Mouse (Mus musculus): ENCODE measurements at regions not wholly inside any gene's neighbourhood (a gene's known extent, or its start where the extent isn't known, plus 50 kb on each side); places are given as distances from the start of the nearest gene placed in this dataset.
A peak's percentile ranks its signal among the peaks of the same experiment; 100 is the strongest.

DNA sequence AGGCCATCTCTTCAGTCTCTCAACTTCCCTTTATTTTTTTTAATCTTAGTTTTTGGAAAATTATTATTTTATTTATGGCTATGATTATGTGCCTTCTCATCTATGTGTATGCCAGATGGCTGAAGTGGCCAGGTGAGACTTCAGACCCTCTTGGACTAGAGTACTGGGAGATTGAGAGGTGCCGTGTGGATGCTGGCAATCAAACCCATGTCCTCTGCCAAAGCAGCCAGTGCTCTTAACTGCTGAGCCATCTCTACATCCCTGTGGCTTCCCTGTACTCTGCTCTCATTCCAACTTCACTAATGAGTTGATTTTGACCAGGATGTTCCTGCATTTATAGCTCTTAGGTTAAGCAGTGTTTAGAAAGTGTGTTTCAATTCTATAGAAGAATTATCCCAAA, 393.4 kb downstream of the Dcdc2c start:
- no peak for ATAC-seq (ENCODE audit: low FRiP score, low TSS enrichment)
- H3K36me3 ChIP-seq (ENCODE audit: control insufficient read depth, insufficient read depth, low read length) = no peaks in the 10 kb centered on the region
- no peaks in the 10 kb centered on the region for H3K9me3 ChIP-seq (ENCODE audit: control insufficient read depth, low read length)
- no peak for DNase-seq
- H3K4me3 ChIP-seq (replicated peaks; ENCODE audit: low read depth, low read length) = no peak overlapping the region
- H3K27me3 ChIP-seq (ENCODE audit: control insufficient read depth, insufficient read depth, low read length) = no peaks in the 10 kb centered on the region
- H3K27ac ChIP-seq (replicated peaks; ENCODE audit: low read depth, low read length) = no peak overlapping the region
- H3K4me2 ChIP-seq (ENCODE audit: low read length) = no peak overlapping the region
- WGBS = 88% methylated on average over 1 of the region's 1 CpGs
- no peaks in the 10 kb centered on the region for H3K4me1 ChIP-seq (ENCODE audit: control insufficient read depth, insufficient read depth, low read length)
- no peak overlapping the region for H3K9ac ChIP-seq (replicated peaks; ENCODE audit: low read length)

DNA sequence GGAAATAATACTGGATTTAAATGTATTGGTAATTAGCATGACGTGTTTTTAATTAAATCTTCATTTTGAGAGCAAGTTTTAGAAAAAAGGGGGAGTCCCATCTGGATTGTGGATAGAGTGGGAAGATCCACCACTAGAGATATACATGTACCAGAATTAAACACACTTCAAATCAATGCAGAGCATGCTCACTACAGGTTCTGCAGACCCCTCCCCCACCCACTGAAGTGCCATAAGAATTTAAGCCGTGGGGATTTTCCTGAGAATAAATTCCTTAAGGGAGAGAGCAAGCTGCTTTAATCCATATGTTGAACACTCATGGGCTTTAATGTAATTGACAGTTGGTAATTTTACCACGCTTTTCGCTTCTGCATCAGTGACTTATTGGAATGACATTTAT, 401.4 kb downstream of the Dcdc2c start:
- ATAC-seq (ENCODE audit: low FRiP score, low TSS enrichment) (no peak), DNase-seq (peak; percentile 66)
- H3K4me3 ChIP-seq (replicated peaks; ENCODE audit: low read depth, low read length) = no peak overlapping the region
- no peaks in the 10 kb centered on the region for H3K36me3 ChIP-seq (ENCODE audit: control insufficient read depth, insufficient read depth, low read length)
- no peak overlapping the region for H3K4me2 ChIP-seq (ENCODE audit: low read length)
- no peak overlapping the region for H3K9ac ChIP-seq (replicated peaks; ENCODE audit: low read length)
- no peaks in the 10 kb centered on the region for H3K9me3 ChIP-seq (ENCODE audit: control insufficient read depth, low read length)
- H3K27ac ChIP-seq (replicated peaks; ENCODE audit: low read depth, low read length) = no peak overlapping the region
- 51% methylated on average over 4 of the region's 4 CpGs for WGBS
- no peaks in the 10 kb centered on the region for H3K4me1 ChIP-seq (ENCODE audit: control insufficient read depth, insufficient read depth, low read length)
- no peaks in the 10 kb centered on the region for H3K27me3 ChIP-seq (ENCODE audit: control insufficient read depth, insufficient read depth, low read length)

DNA sequence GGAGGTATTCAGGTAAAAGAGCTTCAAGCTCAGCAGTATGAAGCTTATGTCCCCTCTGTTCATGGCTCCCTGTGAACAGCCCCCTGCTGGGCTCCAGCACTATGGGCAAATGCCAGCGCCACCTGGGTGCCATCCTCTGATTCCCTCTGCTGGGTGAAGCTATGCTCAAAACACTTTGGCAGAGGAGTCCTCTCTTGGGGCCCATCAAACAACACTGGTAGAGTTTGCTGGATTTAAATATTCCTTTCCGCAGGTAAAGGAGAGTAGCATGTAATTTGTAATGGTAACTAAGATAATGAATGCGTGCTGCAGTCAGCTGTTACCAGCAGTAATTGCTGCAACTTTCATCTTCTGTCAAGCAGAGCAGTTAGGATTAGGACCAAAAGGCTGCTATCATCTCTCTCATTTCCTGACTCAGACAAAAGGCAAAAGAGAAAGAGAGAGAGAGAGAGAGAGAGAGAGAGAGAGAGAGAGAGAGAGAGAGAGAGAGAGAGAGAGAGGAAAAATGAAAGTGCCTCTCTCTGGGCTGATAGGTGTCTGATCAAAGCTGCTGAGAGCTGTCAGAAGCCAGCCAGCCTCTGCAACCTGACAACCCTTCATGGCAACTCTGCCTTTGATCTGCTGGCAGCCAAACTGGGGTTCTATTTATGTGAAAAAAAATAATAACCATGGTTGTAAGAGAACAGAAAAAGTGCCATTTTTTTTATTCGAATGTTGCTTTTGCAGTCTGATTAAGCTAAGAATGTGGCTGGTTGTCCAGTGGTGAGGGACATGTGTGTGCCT, 416.2 kb downstream of the Dcdc2c start:
- H3K4me3 ChIP-seq (replicated peaks; ENCODE audit: low read depth, low read length) = no peak overlapping the region
- H3K36me3 ChIP-seq (ENCODE audit: control insufficient read depth, insufficient read depth, low read length) = no peaks in the 10 kb centered on the region
- DNase-seq = peak; percentile 65
- peak overlapping the region; percentile 74 for H3K27ac ChIP-seq (replicated peaks; ENCODE audit: low read depth, low read length)
- H3K27me3 ChIP-seq (ENCODE audit: control insufficient read depth, insufficient read depth, low read length) = no peaks in the 10 kb centered on the region
- no peak for ATAC-seq (ENCODE audit: low FRiP score, low TSS enrichment)
- WGBS = 47% methylated on average over 4 of the region's 4 CpGs
- no peak overlapping the region for H3K4me2 ChIP-seq (ENCODE audit: low read length)
- H3K9me3 ChIP-seq (ENCODE audit: control insufficient read depth, low read length) = no peaks in the 10 kb centered on the region
- H3K9ac ChIP-seq (replicated peaks; ENCODE audit: low read length) = no peak overlapping the region
- peaks cover 4% of the 10 kb centered on the region; the same call in 1 of the 2 replicates for H3K4me1 ChIP-seq (ENCODE audit: control insufficient read depth, insufficient read depth, low read length)

DNA sequence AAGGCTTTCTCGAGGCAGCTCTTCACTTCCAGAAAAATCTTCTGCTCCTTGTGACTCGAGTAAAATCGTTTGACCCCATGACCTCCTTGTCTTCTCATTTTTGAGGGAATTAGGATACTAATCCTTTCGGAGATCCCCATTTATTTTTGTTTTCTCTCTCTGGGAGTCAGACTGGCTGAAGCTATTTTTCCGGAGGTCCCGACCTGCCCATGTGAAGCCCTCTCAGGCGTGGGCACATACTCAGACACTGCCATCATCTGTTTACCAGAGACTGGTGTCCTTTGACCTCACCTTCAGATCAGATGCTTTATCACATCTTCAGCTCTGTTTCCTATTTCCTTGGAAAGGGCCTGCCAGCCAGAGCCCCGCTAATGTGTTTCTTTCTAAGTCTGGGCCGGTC, 429.4 kb downstream of the Dcdc2c start:
- H3K36me3 ChIP-seq (ENCODE audit: control insufficient read depth, insufficient read depth, low read length) = no peaks in the 10 kb centered on the region
- H3K27me3 ChIP-seq (ENCODE audit: control insufficient read depth, insufficient read depth, low read length) = no peaks in the 10 kb centered on the region
- H3K4me1 ChIP-seq (ENCODE audit: control insufficient read depth, insufficient read depth, low read length) = no peaks in the 10 kb centered on the region
- no peak overlapping the region for H3K9ac ChIP-seq (replicated peaks; ENCODE audit: low read length)
- WGBS = 55% methylated on average over 9 of the region's 9 CpGs
- DNase-seq = no peak
- no peak overlapping the region for H3K4me2 ChIP-seq (ENCODE audit: low read length)
- H3K4me3 ChIP-seq (replicated peaks; ENCODE audit: low read depth, low read length) = no peak overlapping the region
- ATAC-seq (ENCODE audit: low FRiP score, low TSS enrichment) = no peak
- no peak overlapping the region for H3K27ac ChIP-seq (replicated peaks; ENCODE audit: low read depth, low read length)
- H3K9me3 ChIP-seq (ENCODE audit: control insufficient read depth, low read length) = no peaks in the 10 kb centered on the region

DNA sequence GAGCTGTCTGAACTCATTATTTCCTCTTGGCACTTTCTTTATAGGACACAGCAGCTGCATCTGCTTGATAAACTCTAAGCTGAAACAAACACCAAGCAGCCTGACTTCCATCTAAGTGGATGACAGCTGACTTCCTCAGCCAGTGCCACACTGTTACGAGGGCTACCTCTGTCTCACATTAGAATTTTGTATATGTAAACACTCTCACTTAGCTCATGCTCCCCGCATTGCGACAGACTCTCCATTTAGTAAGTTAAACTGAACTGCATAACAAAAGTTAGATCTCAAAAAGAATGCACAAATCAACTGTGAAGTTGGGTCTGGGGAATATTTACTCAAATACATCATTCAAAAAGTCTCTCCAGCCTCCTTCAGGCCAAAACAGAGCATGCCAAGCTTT, 432.1 kb downstream of the Dcdc2c start:
- Histone ChIP-seq H3K4me2 (ENCODE audit: low read length) (no peak overlapping the region), H3K36me3 (ENCODE audit: control insufficient read depth, insufficient read depth, low read length) (no peaks in the 10 kb centered on the region), H3K4me3 (replicated peaks; ENCODE audit: low read depth, low read length) (no peak overlapping the region), H3K27me3 (ENCODE audit: control insufficient read depth, insufficient read depth, low read length) (no peaks in the 10 kb centered on the region), H3K9ac (replicated peaks; ENCODE audit: low read length) (no peak overlapping the region), H3K4me1 (ENCODE audit: control insufficient read depth, insufficient read depth, low read length) (no peaks in the 10 kb centered on the region), H3K9me3 (ENCODE audit: control insufficient read depth, low read length) (no peaks in the 10 kb centered on the region), H3K27ac (replicated peaks; ENCODE audit: low read depth, low read length) (no peak overlapping the region)
- no peak for ATAC-seq (ENCODE audit: low FRiP score, low TSS enrichment)
- DNase-seq = peak; percentile 27
- WGBS = 56% methylated on average over 3 of the region's 3 CpGs

DNA sequence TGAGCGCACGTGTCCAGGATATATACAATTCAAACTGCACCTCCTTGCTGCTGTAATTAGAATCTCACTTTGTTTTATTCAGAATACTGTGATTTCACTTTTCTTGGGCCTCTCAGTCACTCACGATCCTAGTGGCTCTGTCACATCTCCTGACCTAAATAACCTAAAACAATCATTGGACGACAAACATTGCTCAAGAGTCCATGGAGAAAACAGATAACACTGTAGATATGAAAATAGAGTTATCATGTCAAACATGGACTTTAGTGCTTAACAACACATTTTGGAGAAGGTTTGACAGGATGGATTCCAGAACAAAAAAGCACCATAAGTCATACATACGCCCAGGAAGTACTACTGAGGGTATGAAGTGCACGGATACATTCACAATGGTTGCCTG, 461.5 kb downstream of the Dcdc2c start:
- DNase-seq (no peak), ATAC-seq (ENCODE audit: low FRiP score, low TSS enrichment) (no peak)
- no peaks in the 10 kb centered on the region for H3K36me3 ChIP-seq (ENCODE audit: control insufficient read depth, insufficient read depth, low read length)
- H3K9ac ChIP-seq (replicated peaks; ENCODE audit: low read length) = no peak overlapping the region
- H3K27ac ChIP-seq (replicated peaks; ENCODE audit: low read depth, low read length) = no peak overlapping the region
- no peaks in the 10 kb centered on the region for H3K4me1 ChIP-seq (ENCODE audit: control insufficient read depth, insufficient read depth, low read length)
- H3K9me3 ChIP-seq (ENCODE audit: control insufficient read depth, low read length) = no peaks in the 10 kb centered on the region
- H3K4me3 ChIP-seq (replicated peaks; ENCODE audit: low read depth, low read length) = no peak overlapping the region
- 92% methylated on average over 6 of the region's 6 CpGs for WGBS
- H3K27me3 ChIP-seq (ENCODE audit: control insufficient read depth, insufficient read depth, low read length) = no peaks in the 10 kb centered on the region
- no peak overlapping the region for H3K4me2 ChIP-seq (ENCODE audit: low read length)

DNA sequence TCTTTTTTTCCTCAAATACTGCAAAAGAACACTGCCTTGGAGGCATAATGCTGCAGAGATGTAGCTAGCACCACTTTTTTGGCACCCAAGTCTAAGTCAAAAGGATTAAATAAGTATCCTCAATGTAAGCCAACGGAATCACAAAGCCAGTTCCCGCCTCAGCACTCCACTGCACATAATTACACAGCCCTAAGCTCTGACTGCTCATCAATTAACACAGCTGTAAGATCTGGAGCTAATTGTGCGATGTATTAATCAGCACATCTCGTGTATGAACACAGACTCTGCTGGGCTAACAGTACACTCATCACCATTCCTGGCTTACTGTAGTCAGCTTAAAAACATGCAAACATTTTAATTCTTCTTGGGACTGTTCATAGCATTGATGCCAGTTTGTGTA, 466.7 kb downstream of the Dcdc2c start:
- H3K9me3 ChIP-seq (ENCODE audit: control insufficient read depth, low read length) = no peaks in the 10 kb centered on the region
- H3K36me3 ChIP-seq (ENCODE audit: control insufficient read depth, insufficient read depth, low read length) = no peaks in the 10 kb centered on the region
- H3K9ac ChIP-seq (replicated peaks; ENCODE audit: low read length) = no peak overlapping the region
- ATAC-seq (ENCODE audit: low FRiP score, low TSS enrichment) (no peak), DNase-seq (peak; percentile 34)
- 65% methylated on average over 4 of the region's 4 CpGs for WGBS
- no peaks in the 10 kb centered on the region for H3K4me1 ChIP-seq (ENCODE audit: control insufficient read depth, insufficient read depth, low read length)
- no peak overlapping the region for H3K27ac ChIP-seq (replicated peaks; ENCODE audit: low read depth, low read length)
- no peaks in the 10 kb centered on the region for H3K27me3 ChIP-seq (ENCODE audit: control insufficient read depth, insufficient read depth, low read length)
- H3K4me3 ChIP-seq (replicated peaks; ENCODE audit: low read depth, low read length) = no peak overlapping the region
- no peak overlapping the region for H3K4me2 ChIP-seq (ENCODE audit: low read length)

DNA sequence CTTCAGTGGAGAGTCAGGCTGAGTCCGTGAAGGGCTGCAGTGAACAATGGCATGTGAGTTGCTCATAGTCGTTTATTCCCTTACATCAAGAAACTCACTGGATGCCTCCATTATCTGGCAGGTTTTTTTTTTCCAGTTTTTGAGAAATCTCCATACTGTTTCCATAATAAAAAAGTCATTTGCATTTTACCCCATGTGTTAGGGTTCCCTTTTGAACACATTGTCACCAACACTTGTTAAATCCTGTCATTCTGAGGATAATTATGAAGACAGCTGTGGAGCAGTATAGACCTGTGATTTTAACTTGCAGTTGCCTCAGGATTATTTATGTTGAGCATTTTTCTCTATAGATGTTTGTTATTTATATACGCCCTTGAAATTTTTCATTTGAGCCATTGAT, 475.6 kb downstream of the Dcdc2c start:
- no peak for DNase-seq
- 62% methylated on average over 3 of the region's 3 CpGs for WGBS
- no peaks in the 10 kb centered on the region for H3K27me3 ChIP-seq (ENCODE audit: control insufficient read depth, insufficient read depth, low read length)
- no peaks in the 10 kb centered on the region for H3K9me3 ChIP-seq (ENCODE audit: control insufficient read depth, low read length)
- H3K4me2 ChIP-seq (ENCODE audit: low read length) = no peak overlapping the region
- no peaks in the 10 kb centered on the region for H3K4me1 ChIP-seq (ENCODE audit: control insufficient read depth, insufficient read depth, low read length)
- no peak overlapping the region for H3K27ac ChIP-seq (replicated peaks; ENCODE audit: low read depth, low read length)
- H3K4me3 ChIP-seq (replicated peaks; ENCODE audit: low read depth, low read length) = no peak overlapping the region
- no peaks in the 10 kb centered on the region for H3K36me3 ChIP-seq (ENCODE audit: control insufficient read depth, insufficient read depth, low read length)
- no peak for ATAC-seq (ENCODE audit: low FRiP score, low TSS enrichment)
- no peak overlapping the region for H3K9ac ChIP-seq (replicated peaks; ENCODE audit: low read length)

DNA sequence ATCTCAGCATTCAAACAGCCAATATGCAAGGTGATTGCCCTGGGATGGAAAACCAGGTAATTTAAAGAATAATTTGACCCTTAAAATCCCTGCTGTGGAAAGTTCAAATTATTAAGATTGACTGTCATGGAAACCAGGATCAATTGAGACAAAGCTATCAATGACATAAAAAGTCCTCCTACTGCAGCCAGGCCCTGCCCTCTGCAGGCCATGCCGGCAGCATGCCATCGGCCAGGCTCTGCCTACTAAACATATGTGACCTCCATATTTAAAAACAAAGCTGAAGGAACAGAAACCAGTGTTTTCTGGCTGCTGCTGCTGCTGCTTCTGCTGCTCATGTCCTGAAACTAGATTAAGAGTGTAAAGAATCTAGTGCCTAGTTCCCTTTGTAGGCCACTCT, 483.6 kb downstream of the Dcdc2c start:
- no peaks in the 10 kb centered on the region for H3K9me3 ChIP-seq (ENCODE audit: control insufficient read depth, low read length)
- WGBS = 30% methylated on average over 2 of the region's 2 CpGs
- H3K27ac ChIP-seq (replicated peaks; ENCODE audit: low read depth, low read length) = no peak overlapping the region
- H3K4me3 ChIP-seq (replicated peaks; ENCODE audit: low read depth, low read length) = no peak overlapping the region
- H3K4me2 ChIP-seq (ENCODE audit: low read length) = no peak overlapping the region
- H3K36me3 ChIP-seq (ENCODE audit: control insufficient read depth, insufficient read depth, low read length) = no peaks in the 10 kb centered on the region
- ATAC-seq (ENCODE audit: low FRiP score, low TSS enrichment) = no peak
- H3K4me1 ChIP-seq (ENCODE audit: control insufficient read depth, insufficient read depth, low read length) = peaks cover 6% of the 10 kb centered on the region; the same call in 1 of the 2 replicates
- H3K9ac ChIP-seq (replicated peaks; ENCODE audit: low read length) = no peak overlapping the region
- H3K27me3 ChIP-seq (ENCODE audit: control insufficient read depth, insufficient read depth, low read length) = no peaks in the 10 kb centered on the region
- DNase-seq = peak; percentile 46
